Mouse (Mus musculus) E14TG2a.4 (cell line): ENCODE results near the gene Trafd1.
"Not testable (repeated sequence)": the region's sequence is repeated elsewhere in the genome, so short reads cannot be mapped to it uniquely, and the experiment has no call there.

Source experiments
- CTCF ChIP-seq: conservative IDR thresholded peaks from 2 replicates; pipeline ENCODE4 v1.5.1; 2014; ENCODE audit warnings: low read length
- NANOG ChIP-seq: IDR thresholded peaks from 2 replicates; pipeline ENCODE4 v1.6.1; 2014; ENCODE audit warnings: borderline replicate concordance, low read length, mixed read lengths

GRCm38 (mm10) chr5:121376972-121377371, 8.5 kb downstream of the Trafd1 start:
- peak; percentile 39; the same call in 1 of the 2 replicates for TF ChIP-seq CTCF
- not testable (repeated sequence) for TF ChIP-seq NANOG
